Mouse (Mus musculus): ENCODE data around the gene Gm14418.
"Not testable (repeated sequence)": the region's sequence is repeated elsewhere in the genome, so short reads cannot be mapped to it uniquely, and the experiment has no call there.

Gene Gm14418

DNA sequence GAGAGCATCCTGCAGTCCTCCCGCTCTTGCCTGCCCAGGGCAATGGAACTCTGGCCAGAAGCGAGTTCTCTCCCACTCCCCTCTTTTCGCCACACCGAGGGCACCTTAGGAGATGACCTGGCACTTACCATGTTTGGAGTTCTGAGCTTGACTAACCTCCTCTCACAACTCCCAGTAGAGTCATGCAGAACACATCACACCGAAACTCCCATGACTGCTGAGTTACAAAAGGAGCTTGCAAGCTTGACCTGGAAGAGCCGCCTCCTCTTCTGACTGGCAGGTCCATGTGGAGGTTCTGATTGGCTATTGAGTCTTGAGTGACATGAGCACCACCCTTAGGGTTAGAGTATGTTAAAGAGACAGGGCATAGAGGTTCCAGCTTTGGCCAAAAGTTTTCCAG lies at the start of gene Gm14418:
Gene Gm14418, minus strand, starts transcription at position 225 of the 400 bp plus-strand sequence.
- DNase-seq (ENCODE audit: low spot score): not testable (repeated sequence)

Data from T-cell, adult 2 months (primary cell).